ENCODE assay signal across 12 mouse cellular contexts in the genomic region with DNA sequence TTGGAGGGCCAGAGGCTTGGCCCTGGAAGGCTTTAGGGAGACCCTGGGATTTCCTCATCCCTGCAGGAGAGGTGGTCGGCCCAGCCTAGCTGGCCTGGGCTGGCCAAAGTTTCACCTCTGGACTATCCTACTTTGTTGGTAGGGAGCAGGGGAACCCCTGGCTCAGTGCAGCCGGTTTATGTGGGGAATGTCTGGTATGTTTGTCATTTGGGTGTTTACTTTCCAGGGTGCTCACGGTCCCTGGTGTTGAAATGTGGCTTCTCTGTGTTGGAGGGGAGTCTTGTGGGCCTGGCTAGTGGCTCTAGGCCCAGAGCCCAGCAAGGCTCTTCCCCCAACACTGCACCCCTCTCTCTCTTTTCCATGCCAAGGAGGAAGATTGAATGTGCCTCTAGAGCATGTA. TPM values are rescaled to one million over a fixed set of nuclear protein-coding genes. Genes with fewer than 3 reads are reported as not detected.
DNase-seq lines count a peak whose midpoint lies in the region; ATAC-seq and TF ChIP-seq lines count a peak whose summit lies in the region.
"Had no signal": no experiment of that assay in that cellular context is flagged by ENCODE, and none has a peak within 500 bp of the region (broad histone marks: within the 10 kb centered on the region; RNA-seq: fewer than 3 reads in every experiment).

No protein-coding gene starts in this region.

- in situ Hi-C loops in Patski (cut with MboI; ENCODE audit: low pct_unique_long_range_greater_than_20kb) = no loop called here

- WGBS in heart, embryonic 14.5 days = 15% methylated on average over 3 of the region's 3 CpGs
- WGBS in lung, embryonic 16.5 days = 12% methylated on average over 3 of the region's 3 CpGs
- WGBS in thymus, adult 2 months = 82% methylated on average over 3 of the region's 3 CpGs

- POLR2A ChIA-PET in Patski (lab: Charles Lee) = no interaction called here

- H3K9me3 ChIP-seq in heart, embryonic 14.5 days (ENCODE audit: control insufficient read depth, low read length) = no peaks in the 10 kb centered on the region
- no peaks in the 10 kb centered on the region for H3K9me3 ChIP-seq in lung, embryonic 16.5 days (ENCODE audit: control insufficient read depth, low read length)
- H3K9me3 ChIP-seq: midbrain, embryonic 12.5 days had no signal

- H3K4me3 ChIP-seq in heart, embryonic 14.5 days (ENCODE audit: control insufficient read depth in 1 of 2, insufficient read depth in 1 of 2, low read depth in 1 of 2, low read length in 2 of 2) = no peak overlapping the region
- H3K4me3 ChIP-seq in lung, embryonic 16.5 days (ENCODE audit: low read length) = no peak overlapping the region
- H3K4me3 ChIP-seq in thymus, adult 2 months (ENCODE audit: control insufficient read depth, insufficient read depth, low read length) = no peak overlapping the region
- H3K4me3 ChIP-seq: left cerebral cortex, adult 2 months; midbrain, embryonic 12.5 days had no signal

- no peak overlapping the region for H3K9ac ChIP-seq in heart, embryonic 14.5 days (ENCODE audit: low read length)
- H3K9ac ChIP-seq in lung, embryonic 16.5 days (ENCODE audit: low read length) = no peak overlapping the region; the same call in 1 of the 2 replicates
- H3K9ac ChIP-seq: midbrain, embryonic 12.5 days had no signal

- CTCF ChIA-PET in Patski (lab: Charles Lee) = no interaction called here

- no peak for DNase-seq in heart, adult 18-20 months
- DNase-seq in kidney, postnatal 10 days = peak; percentile 26
- no peak for DNase-seq in kidney, adult 8-10 months
- DNase-seq in Patski (ENCODE audit: low read depth, low spot score) = no peak
- DNase-seq in urinary bladder, postnatal 36 days (ENCODE audit: low spot score in 2 of 2) = no peak
- no peak for DNase-seq in thymus, adult 2 months
- DNase-seq: adrenal gland, postnatal 10 days; thymus, postnatal 4 days had no signal

- no peaks in the 10 kb centered on the region for H3K27me3 ChIP-seq in heart, embryonic 14.5 days (ENCODE audit: control insufficient read depth, insufficient read depth, low read length)
- no peaks in the 10 kb centered on the region for H3K27me3 ChIP-seq in Patski
- H3K27me3 ChIP-seq in lung, embryonic 16.5 days (ENCODE audit: control insufficient read depth, insufficient read depth, low read depth, low read length) = 0 out of 2 replicates have a peak, but pooled peaks cover 3% of the 10 kb centered on the region
- H3K27me3 ChIP-seq in thymus, adult 2 months (ENCODE audit: control insufficient read depth, insufficient read depth, low read length) = no peaks in the 10 kb centered on the region
- H3K27me3 ChIP-seq: midbrain, embryonic 12.5 days had no signal

- peak overlapping the region; percentile 30 to 58; a peak in 3 of 4 replicates for H3K27ac ChIP-seq in heart, embryonic 14.5 days (replicated peaks in 1 of 2; ENCODE audit: control insufficient read depth in 1 of 2, insufficient read depth in 1 of 2, low read depth in 2 of 2, low read length in 2 of 2)
- H3K27ac ChIP-seq in lung, embryonic 16.5 days (ENCODE audit: low read length) = peak overlapping the region; percentile 89
- H3K27ac ChIP-seq in thymus, adult 2 months (ENCODE audit: control insufficient read depth, insufficient read depth, low read length) = no peak overlapping the region
- H3K27ac ChIP-seq: left cerebral cortex, adult 2 months; midbrain, embryonic 12.5 days had no signal

- TF ChIP-seq CTCF in Patski (IDR thresholded peaks at IDR 0.05) = no peak
- no peak for TF ChIP-seq CTCF in thymus, adult 2 months (IDR thresholded peaks at IDR 0.05; ENCODE audit: borderline replicate concordance, control insufficient read depth, extremely low read depth, insufficient read depth, low read length, poor library complexity)

- H3K36me3 ChIP-seq in heart, embryonic 14.5 days (ENCODE audit: control insufficient read depth, insufficient read depth, low read length) = 0 out of 2 replicates have a peak, but pooled peaks cover 3% of the 10 kb centered on the region
- peaks cover 7% of the 10 kb centered on the region; the same call in 1 of the 2 replicates for H3K36me3 ChIP-seq in lung, embryonic 16.5 days (ENCODE audit: control insufficient read depth, insufficient read depth, low read length)
- H3K36me3 ChIP-seq in thymus, adult 2 months (ENCODE audit: control insufficient read depth, insufficient read depth, low read length) = no peaks in the 10 kb centered on the region
- H3K36me3 ChIP-seq: midbrain, embryonic 12.5 days had no signal

- TF ChIP-seq POLR2A in thymus, adult 2 months (IDR thresholded peaks at IDR 0.05; ENCODE audit: control insufficient read depth, extremely low read depth, insufficient read depth, low read length, poor library complexity) = no peak

- no peak for ATAC-seq in heart, embryonic 14.5 days (ENCODE audit: insufficient number of reproducible peaks, insufficient read depth, low FRiP score, low read depth)
- ATAC-seq in Patski = peak; percentile 20
- ATAC-seq in lung, embryonic 16.5 days (ENCODE audit: low read depth) = peak; percentile 78

- H3K4me1 ChIP-seq in heart, embryonic 14.5 days (ENCODE audit: control insufficient read depth in 2 of 2, insufficient read depth in 2 of 2, low read length in 2 of 2) = peaks cover 19 to 35% of the 10 kb centered on the region in 2 experiments
- H3K4me1 ChIP-seq in lung, embryonic 16.5 days (replicated peaks; ENCODE audit: control insufficient read depth, insufficient read depth, low read length) = peaks cover 21% of the 10 kb centered on the region
- peaks cover 26% of the 10 kb centered on the region for H3K4me1 ChIP-seq in thymus, adult 2 months (replicated peaks; ENCODE audit: control insufficient read depth, insufficient read depth, low read length)

- no peak overlapping the region for H3K4me2 ChIP-seq in heart, embryonic 14.5 days (ENCODE audit: low read length)
- H3K4me2 ChIP-seq in lung, embryonic 16.5 days (ENCODE audit: low read depth, low read length) = no peak overlapping the region
- H3K4me2 ChIP-seq: midbrain, embryonic 12.5 days had no signal

RNA-seq across cellular contexts. Expression of a gene that starts 24.9 kb away (rescaled TPM):
- polyA plus RNA-seq in heart, embryonic 14.5 days (2014; fragmentation: Nextera tagmentation; extraction: Ambion mirVana) = 0.58 and 0.61 TPM in 2 replicates
- total RNA-seq in heart, adult 18-20 months (2021) = 10 to 100 TPM; 14.8 to 16.5 TPM
- 50.7 TPM for polyA plus RNA-seq in Patski (2021)
- polyA plus RNA-seq in lung, embryonic 16.5 days (2015; fragmentation: Nextera tagmentation; extraction: Ambion mirVana) = 0.49 and 0.87 TPM in 2 replicates
- polyA plus RNA-seq in thymus, adult 2 months (2012; rRNA removed) = 3.1 and 3.5 TPM in 2 replicates

Comparison
In these comparisons a context has a peak if more than half of its experiments do, and no peak if none do; other contexts are left out.
1. RNA of a gene that starts 24.9 kb away (polyA plus RNA-seq): 50.7 TPM in Patski (single experiment); 3.1 to 3.5 TPM in thymus, adult 2 months, 0.58 to 0.61 TPM in heart, embryonic 14.5 days and 0.49 to 0.87 TPM in lung, embryonic 16.5 days; every median in the first group is over 10 times any median in the second.